Mouse (Mus musculus) spleen, embryonic (tissue): ENCODE data around the gene Abcc9.

Source experiments
- CTCF ChIA-PET: fragments of 350-600 bp; sonication (Branson Sonifier 250); formaldehyde crosslinking; loops from one replicate; lab custom pipeline; 2022; lab: Charles Lee

The Abcc9 gene

DNA sequence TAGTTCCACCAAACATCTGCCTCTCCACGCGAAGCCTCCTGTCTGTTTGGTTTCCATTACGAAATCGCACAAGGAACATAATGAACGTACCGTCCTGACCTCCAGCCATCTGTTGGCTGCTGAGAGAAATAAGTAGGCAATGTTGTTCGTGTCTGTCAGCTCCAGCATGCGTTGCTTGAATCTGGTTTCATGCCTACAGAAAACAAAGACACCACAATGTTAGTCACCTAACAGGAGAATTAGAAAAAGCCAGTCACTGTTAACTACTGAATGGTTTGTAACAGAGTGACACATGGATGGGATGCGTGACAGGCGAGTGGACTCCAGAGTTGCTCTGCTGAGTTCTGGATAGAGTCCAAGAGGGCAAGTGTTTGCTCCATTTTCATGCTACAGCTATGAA, 87.8 kb downstream of the Abcc9 start:
- CTCF ChIA-PET: no interaction called here

DNA sequence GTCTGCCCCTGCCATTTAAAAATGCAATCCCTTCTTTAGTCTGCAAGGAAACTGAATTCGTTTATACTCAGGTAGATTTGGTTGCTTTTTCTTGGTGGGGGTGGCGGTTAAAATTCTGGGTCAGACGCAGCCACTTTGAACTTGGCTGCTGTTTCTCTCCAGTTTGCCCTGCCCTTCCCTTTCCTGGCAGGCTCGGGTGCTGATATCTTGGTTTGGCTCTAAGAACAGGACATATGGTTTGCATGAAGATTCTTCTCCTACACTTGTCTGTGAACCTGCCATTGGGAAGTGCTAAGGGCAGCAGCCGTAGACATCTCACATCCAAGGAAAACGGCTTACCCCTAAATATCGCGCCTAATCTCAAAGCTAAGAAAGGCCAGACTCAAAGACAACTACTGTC, 89.7 kb downstream of the Abcc9 start:
- CTCF ChIA-PET: no interaction called here

- CTCF ChIA-PET: no interaction called here
Observed at GRCm38 (mm10) chr6:142609401-142610373, 92.4 kb downstream of the Abcc9 start.

DNA sequence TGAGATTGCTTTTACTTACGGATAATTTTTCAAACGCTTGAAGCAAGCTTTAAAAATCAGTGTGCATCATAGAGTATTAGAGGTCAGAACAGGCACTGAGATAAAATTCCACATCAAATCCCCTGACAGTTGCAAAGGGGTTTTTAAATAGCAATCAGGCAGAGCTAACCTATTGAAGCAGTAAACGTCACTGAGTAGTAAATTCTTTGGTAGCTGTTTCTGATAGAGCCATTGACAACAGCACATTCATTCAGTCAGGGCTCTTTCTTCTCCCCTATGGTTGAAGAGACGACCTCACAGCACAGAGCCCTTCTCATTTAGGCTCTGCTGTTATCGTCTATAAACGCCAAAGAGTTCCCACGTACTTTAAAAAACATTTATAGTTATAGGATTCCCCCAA, 95.0 kb downstream of the Abcc9 start:
- CTCF ChIA-PET: no interaction called here

- CTCF ChIA-PET: no interaction called here
Observed at GRCm38 (mm10) chr6:142602772-142603171, 99.3 kb downstream of the Abcc9 start.

DNA sequence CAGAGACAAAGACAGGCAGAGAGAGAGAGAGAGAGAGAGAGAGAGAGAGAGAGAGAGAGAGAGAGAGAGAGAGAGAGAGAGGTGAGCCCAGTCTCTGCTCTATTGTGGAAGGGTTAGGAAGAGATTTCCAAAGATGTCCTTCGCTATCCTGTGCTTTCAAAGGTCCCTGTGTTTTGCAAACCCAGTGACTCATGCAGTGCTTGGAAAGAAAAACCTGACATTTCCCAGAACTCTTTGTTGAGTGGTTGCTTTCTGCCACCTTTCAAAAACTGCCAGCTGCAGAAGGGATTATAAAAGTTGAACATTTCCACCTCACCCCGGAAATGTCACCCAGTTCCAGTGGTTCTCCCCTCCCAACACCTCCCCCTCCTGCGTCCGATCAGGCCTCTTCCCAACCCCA, 123.3 kb downstream of the Abcc9 start:
- CTCF ChIA-PET: no interaction called here

GRCm38 (mm10) chr6:142577801-142578200, 124.3 kb downstream of the Abcc9 start:
- CTCF ChIA-PET: interaction anchor here (0.6 kb wide), 1 partner anchor 41 kb away, joined by 3 read pairs; no protein-coding TSS in a partner anchor

GRCm38 (mm10) chr6:142572876-142573275, 129.2 kb downstream of the Abcc9 start:
- CTCF ChIA-PET: no interaction called here

GRCm38 (mm10) chr6:142571629-142572360, 130.3 kb downstream of the Abcc9 start:
- CTCF ChIA-PET: no interaction called here

DNA sequence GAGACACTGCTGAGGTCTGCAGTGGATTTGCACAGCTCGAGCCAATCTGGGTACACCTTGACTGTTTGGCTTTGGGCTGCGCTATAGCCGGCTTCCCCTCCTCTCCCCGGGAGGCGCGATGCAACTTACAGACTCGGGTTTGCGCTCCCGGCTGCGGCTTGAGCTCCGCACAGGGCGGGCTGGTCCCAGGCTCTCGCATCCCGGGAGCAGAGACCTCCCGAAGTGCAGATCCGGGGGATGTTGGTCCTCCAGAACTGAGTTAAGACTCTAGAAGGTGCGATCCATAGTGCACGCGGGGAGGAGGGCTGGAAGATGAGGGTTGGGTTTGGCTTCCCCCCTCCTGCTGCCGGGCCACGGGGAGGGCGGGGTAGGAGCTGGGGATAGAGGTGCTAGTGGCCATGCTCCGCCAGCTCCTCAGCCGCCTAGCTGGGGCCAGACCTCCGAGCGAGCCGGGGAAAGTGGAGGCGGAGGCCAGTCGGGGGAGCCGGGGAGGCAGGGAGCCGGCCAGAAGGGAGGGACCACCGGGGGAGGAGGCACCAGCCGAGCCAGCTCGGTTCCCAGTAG, 131.0 kb downstream of the Abcc9 start, which contains the start of gene Kcnj8:
Gene Kcnj8 (minus strand): TSS at position 560 of the 564 bp plus-strand sequence.
- CTCF ChIA-PET: no interaction called here

DNA sequence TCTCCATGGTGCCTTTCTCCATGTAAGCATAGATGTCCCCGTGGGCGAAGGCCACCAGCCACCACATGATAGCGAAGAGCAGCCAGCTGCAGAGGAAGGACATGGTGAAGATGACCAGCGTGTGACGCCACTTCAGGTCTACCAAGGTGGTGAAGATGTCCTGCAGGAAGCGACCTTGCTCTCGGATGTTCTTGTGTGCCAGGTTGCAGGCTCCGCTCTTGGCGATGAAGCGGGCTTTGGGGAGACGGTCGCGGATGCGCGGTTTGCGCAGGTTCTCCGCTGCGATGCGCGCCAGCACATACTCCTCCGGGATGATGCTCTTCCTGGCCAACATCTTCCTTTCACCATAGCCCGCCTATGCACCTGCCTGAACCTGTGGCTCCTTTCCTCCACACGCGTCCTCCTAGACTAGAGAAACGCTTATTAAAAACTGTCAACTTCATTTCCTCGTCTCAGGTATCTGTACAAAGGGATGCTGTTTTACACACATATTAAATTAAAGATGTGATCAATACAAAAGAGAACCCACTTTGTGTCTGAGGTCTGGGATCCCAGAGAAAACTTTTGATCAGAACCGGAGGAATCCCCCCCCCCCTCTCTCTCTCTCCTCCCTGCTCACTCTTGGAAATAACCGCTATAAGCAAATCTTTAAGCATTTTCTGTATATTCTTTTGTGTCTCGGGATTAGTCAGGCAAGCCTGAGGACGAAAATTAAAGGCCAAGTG, 131.9 kb downstream of the Abcc9 start:
- CTCF ChIA-PET: no interaction called here

DNA sequence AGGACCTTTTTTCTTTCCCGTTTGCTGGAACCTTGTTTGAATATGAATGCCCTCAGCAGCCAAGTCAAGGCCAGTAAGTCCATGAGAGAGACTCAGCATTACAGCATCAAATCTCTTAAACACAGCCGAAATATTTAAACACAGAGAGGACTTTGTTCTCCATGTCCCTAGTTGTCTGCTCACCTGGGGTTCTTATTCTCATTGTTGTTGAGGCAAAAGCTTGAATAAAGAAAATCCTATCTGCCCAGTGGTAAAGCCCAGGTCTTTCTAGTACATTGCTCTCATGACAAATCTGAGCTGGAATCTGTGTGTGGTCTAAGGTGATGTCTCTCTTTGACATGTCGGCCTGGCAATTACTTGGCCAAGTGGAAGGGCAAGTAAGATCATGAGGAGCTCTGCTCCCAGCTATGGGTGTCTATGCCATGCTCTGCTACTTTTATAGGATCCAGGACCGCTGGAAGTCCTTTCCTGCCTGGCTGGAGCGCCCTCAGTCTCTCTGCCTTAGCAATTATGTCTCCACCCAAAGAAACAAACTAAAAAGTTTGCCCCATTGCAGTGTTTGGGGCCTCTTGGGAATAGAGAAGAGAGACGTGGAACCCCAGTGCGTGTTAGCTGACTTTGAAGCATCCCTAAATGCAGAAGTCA, 133.3 kb downstream of the Abcc9 start:
- CTCF ChIA-PET: no interaction called here

- CTCF ChIA-PET: no interaction called here
Observed at GRCm38 (mm10) chr6:142567452-142567851, 134.7 kb downstream of the Abcc9 start.

DNA sequence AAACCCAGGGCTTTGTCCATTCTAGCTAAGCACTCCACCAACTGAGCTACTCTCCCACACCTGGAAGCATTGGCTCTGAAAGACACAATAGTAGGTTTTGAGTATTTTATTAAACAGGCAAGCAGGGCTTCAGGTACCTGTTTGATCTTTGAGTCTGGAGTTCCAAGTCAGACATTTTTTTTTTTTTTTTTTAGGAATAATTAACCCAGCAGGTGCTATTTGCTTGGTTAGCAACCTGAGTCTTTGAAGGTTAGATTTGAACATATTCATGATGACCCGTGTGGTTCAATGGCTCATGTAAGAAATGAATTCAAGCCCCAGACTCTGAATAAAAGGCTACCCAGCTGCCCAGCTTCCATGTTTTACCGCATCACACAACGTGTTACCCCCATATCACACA, 137.4 kb downstream of the Abcc9 start:
- CTCF ChIA-PET: no interaction called here

GRCm38 (mm10) chr6:142561151-142561550, 141.0 kb downstream of the Abcc9 start:
- CTCF ChIA-PET: no interaction called here

DNA sequence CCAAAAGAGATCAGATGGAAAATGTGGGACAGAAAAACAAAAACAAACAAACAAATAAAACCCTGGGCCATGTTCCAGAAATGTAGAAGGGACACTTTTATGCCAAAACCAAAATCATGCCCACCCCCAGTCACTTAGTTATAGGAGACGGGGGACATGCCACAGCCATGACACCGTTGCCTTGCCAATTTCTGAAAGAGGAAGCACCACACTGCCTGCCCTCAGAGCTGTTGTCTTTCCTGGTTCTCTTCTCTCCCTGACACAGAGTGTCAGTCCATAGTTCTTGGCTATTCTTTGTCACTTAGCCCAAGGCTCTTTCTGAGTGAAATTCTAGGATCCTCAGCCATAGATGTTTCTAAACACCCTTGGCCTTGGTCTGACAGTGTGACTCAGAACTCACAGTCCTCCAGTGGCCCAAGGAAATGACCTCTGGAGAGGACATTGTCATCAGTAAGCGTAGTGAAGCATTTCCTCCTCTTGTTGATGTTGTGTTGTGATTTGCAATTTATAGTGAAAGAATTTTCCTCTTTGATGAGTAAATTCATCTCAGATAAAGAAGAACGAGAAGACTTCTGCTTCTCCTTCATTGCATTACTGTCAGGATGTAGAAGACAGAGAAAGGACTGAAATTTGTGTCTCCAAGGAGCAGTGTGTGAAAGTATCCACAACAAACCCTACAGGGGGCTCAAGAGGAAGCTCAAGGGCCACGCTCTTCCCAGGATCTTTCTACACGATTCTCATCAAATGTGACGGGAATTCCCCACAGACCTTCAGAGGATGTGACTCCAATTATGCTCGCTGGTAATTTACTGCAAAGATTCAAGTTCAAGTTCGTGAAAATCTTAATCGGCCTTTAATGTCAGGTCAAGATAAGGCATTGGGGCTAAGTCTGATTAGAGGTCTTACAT, 143.1 kb downstream of the Abcc9 start:
- CTCF ChIA-PET: no interaction called here

GRCm38 (mm10) chr6:142558076-142558475, 144.0 kb downstream of the Abcc9 start:
- CTCF ChIA-PET: no interaction called here

GRCm38 (mm10) chr6:142555988-142556387, 146.1 kb downstream of the Abcc9 start:
- CTCF ChIA-PET: no interaction called here

DNA sequence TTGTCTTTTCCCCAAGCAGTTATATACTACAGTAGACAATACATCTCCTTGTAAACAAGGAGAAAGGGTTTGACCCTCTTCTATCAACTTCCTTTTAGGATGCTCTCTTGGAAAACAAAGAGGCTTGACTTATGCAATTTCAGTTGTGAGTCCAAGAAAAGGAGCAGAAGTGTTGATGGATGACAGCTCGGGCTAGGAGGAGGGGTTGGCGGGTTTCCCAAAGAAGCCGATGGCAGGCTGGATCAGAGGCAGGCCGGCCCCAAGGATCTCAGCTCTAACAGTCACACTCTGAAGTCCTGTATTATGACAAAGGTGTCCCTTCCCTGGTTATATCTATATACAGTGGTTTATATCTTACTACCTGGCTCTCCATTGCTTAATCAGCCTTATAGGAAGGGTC, 150.6 kb downstream of the Abcc9 start:
- CTCF ChIA-PET: no interaction called here

DNA sequence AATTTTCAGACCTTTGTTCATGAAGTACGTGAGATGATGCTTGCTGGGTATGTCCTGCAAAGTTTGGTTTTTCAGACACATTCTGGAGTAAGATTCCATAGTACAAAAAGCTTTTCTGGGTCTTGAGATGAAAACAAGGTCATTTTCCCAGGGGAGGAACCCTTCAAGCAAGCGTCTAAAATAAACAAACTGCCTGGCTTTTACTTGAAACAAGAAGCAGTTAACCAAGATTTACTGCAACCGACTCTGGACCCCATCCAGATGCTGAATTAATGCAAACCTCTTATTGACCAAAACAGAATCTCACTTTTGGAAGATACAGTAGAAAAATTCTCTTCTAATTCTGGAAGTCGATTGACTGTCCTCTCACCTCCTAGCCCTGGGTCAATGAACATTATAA, 151.2 kb downstream of the Abcc9 start:
- CTCF ChIA-PET: no interaction called here
